Mouse (Mus musculus) lung, adult 2 months (tissue): ENCODE data around the gene Irgc1.

Experiments used
- CTCF ChIP-seq: fragments of 200-500 bp; IDR thresholded peaks from 2 replicates; pipeline ENCODE4 v1.5.1; 2011; ENCODE audit warnings: mild to moderate bottlenecking, low read length, control low read depth; ENCODE audit not compliant: insufficient read depth
- POLR2A ChIP-seq: fragments of 200-500 bp; IDR thresholded peaks from 2 replicates; pipeline ENCODE4 v1.6.1; 2011; ENCODE audit warnings: low read depth, mild to moderate bottlenecking, control low read depth, low read length, borderline replicate concordance; ENCODE audit errors: extremely low read depth

DNA sequence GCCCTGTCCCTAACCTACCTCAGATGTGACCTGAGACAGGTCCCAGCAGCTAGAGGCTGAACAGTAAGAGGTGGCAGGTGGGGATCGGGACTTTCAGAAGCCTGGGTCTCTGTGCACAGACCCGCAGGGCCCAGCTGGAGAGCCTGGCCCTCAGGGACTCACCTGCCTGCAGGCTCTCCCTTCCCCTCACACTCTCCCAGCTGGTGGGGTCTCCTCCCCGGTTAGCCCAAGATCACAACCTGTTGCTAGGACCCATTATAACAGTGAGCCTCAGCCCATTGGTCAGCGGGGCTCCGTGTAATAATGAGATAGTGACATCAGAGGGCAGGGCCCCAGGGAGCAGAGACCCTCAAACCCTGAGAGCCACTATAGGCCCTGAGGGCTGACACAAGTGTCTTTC, 16.8 kb downstream of the Irgc1 start:
- TF ChIP-seq CTCF (no peak), POLR2A (no peak)
